Mouse (Mus musculus): ENCODE measurements around the gene Slc39a3. TPM values are rescaled to one million over a fixed set of nuclear protein-coding genes. Genes with fewer than 3 reads are reported as not detected.

Slc39a3 gene
- total RNA-seq, 1 experiment: 12.6 TPM

- H3K9ac ChIP-seq (ENCODE audit: insufficient read depth, low read depth, low read length, poor library complexity, severe bottlenecking): no peak overlapping the region
- H3K9me3 ChIP-seq (ENCODE audit: control insufficient read depth, insufficient read depth, low read depth, low read length): no peaks in the 10 kb centered on the region
- no peak overlapping the region for H3K4me3 ChIP-seq (ENCODE audit: insufficient read depth in 1 of 2, low read depth in 1 of 2, low read length in 2 of 2, poor library complexity in 1 of 2, severe bottlenecking in 1 of 2)
- no peak overlapping the region for H3K27ac ChIP-seq (ENCODE audit: insufficient read depth, low read depth, low read length, poor library complexity, severe bottlenecking)
- peaks cover 0 to 6% of the 10 kb centered on the region in 2 experiments; a peak in 3 of 4 replicates for H3K4me1 ChIP-seq (ENCODE audit: control insufficient read depth in 2 of 2, insufficient read depth in 2 of 2, low read length in 2 of 2, poor library complexity in 1 of 2)
- no peak for DNase-seq (ENCODE audit: low read depth, low spot score)
- TF ChIP-seq MAFK (IDR thresholded peaks at IDR 0.05; ENCODE audit: insufficient read depth, low read depth, low read length): no peak
- no peak for TF ChIP-seq ZC3H11A (IDR thresholded peaks at IDR 0.05; ENCODE audit: borderline replicate concordance, low read depth, low read length)
- peaks cover 84% of the 10 kb centered on the region for H3K36me3 ChIP-seq (ENCODE audit: control insufficient read depth, insufficient read depth, low read length, poor library complexity, severe bottlenecking)
- in situ Hi-C loops (cut with MboI; ENCODE audit: low sequenced_read_pairs in 2 of 2, unreplicated experiment in 2 of 2): no loop called here
These were observed 40.7 kb upstream of the Slc39a3 start for GRCm38 (mm10) chr10:81077916-81078315.

DNA sequence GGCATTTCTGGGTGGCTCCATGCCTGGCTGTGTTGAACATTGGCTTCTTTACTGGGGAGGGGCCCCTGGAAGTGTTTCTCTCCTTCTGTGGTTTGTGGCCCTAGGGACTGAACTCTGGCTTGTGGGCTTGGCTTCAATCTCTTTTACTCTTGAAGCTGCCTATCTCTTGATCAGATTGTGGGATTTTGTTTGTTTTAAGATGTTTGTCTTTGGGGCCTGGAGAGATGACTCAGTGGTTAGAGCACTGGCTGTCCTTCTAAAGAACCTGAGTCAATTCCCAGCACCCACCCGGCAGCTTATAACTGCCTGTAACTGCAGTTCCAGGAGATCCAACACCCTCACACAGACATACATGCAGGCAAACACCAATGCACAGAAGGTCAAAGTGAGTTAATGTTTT lies 39.1 kb upstream of the Slc39a3 start:
- Histone ChIP-seq H3K9me3 (ENCODE audit: control insufficient read depth, insufficient read depth, low read depth, low read length) (no peaks in the 10 kb centered on the region), H3K9ac (ENCODE audit: insufficient read depth, low read depth, low read length, poor library complexity, severe bottlenecking) (no peak overlapping the region), H3K27ac (ENCODE audit: insufficient read depth, low read depth, low read length, poor library complexity, severe bottlenecking) (no peak overlapping the region), H3K4me3 (ENCODE audit: insufficient read depth in 1 of 2, low read depth in 1 of 2, low read length in 2 of 2, poor library complexity in 1 of 2, severe bottlenecking in 1 of 2) (no peak overlapping the region), H3K36me3 (ENCODE audit: control insufficient read depth, insufficient read depth, low read length, poor library complexity, severe bottlenecking) (peaks cover 76% of the 10 kb centered on the region), H3K4me1 (ENCODE audit: control insufficient read depth in 2 of 2, insufficient read depth in 2 of 2, low read length in 2 of 2, poor library complexity in 1 of 2) (no peaks in the 10 kb centered on the region; a peak in 1 of 4 replicates)
- in situ Hi-C loops (cut with MboI; ENCODE audit: low sequenced_read_pairs in 2 of 2, unreplicated experiment in 2 of 2): no loop called here
- TF ChIP-seq ZNF384 (IDR thresholded peaks at IDR 0.05; ENCODE audit: low read depth, low read length) (no peak), MAFK (IDR thresholded peaks at IDR 0.05; ENCODE audit: insufficient read depth, low read depth, low read length) (no peak), HCFC1 (IDR thresholded peaks at IDR 0.05; ENCODE audit: borderline replicate concordance, insufficient read depth, low read length) (no peak), ZC3H11A (IDR thresholded peaks at IDR 0.05; ENCODE audit: borderline replicate concordance, low read depth, low read length) (no peak), CHD2 (IDR thresholded peaks at IDR 0.05; ENCODE audit: low read depth, low read length) (no peak)
- no peak for DNase-seq (ENCODE audit: low read depth, low spot score)

- in situ Hi-C loops (cut with MboI; ENCODE audit: low sequenced_read_pairs in 2 of 2, unreplicated experiment in 2 of 2): no loop called here
- no peaks in the 10 kb centered on the region for H3K9me3 ChIP-seq (ENCODE audit: control insufficient read depth, insufficient read depth, low read depth, low read length)
These were observed 38.5 kb upstream of the Slc39a3 start for GRCm38 (mm10) chr10:81075734-81076133.

GRCm38 (mm10) chr10:81073464-81073863 lies 36.2 kb upstream of the Slc39a3 start:
- peak; percentile 56 for DNase-seq (ENCODE audit: low read depth, low spot score)
- H3K4me1 ChIP-seq (ENCODE audit: control insufficient read depth in 2 of 2, insufficient read depth in 2 of 2, low read length in 2 of 2, poor library complexity in 1 of 2): peaks cover 0 to 3% of the 10 kb centered on the region in 2 experiments; a peak in 2 of 4 replicates
- TF ChIP-seq CHD2 (IDR thresholded peaks at IDR 0.05; ENCODE audit: low read depth, low read length) (no peak), MAFK (IDR thresholded peaks at IDR 0.05; ENCODE audit: insufficient read depth, low read depth, low read length) (no peak), HCFC1 (IDR thresholded peaks at IDR 0.05; ENCODE audit: borderline replicate concordance, insufficient read depth, low read length) (no peak), ZC3H11A (IDR thresholded peaks at IDR 0.05; ENCODE audit: borderline replicate concordance, low read depth, low read length) (no peak), ZNF384 (IDR thresholded peaks at IDR 0.05; ENCODE audit: low read depth, low read length) (no peak)
- peaks cover 47% of the 10 kb centered on the region for H3K36me3 ChIP-seq (ENCODE audit: control insufficient read depth, insufficient read depth, low read length, poor library complexity, severe bottlenecking)
- no peak overlapping the region for H3K9ac ChIP-seq (ENCODE audit: insufficient read depth, low read depth, low read length, poor library complexity, severe bottlenecking)
- H3K4me3 ChIP-seq (ENCODE audit: insufficient read depth in 1 of 2, low read depth in 1 of 2, low read length in 2 of 2, poor library complexity in 1 of 2, severe bottlenecking in 1 of 2): no peak overlapping the region
- H3K9me3 ChIP-seq (ENCODE audit: control insufficient read depth, insufficient read depth, low read depth, low read length): no peaks in the 10 kb centered on the region
- no peak overlapping the region for H3K27ac ChIP-seq (ENCODE audit: insufficient read depth, low read depth, low read length, poor library complexity, severe bottlenecking)
- in situ Hi-C loops (cut with MboI; ENCODE audit: low sequenced_read_pairs in 2 of 2, unreplicated experiment in 2 of 2): no loop called here

More at GRCm38 (mm10) chr10:81075734-81076133, 38.5 kb upstream of the Slc39a3 start:
- Histone ChIP-seq H3K4me3 (ENCODE audit: insufficient read depth in 1 of 2, low read depth in 1 of 2, low read length in 2 of 2, poor library complexity in 1 of 2, severe bottlenecking in 1 of 2) (no peak overlapping the region), H3K9ac (ENCODE audit: insufficient read depth, low read depth, low read length, poor library complexity, severe bottlenecking) (no peak overlapping the region), H3K27ac (ENCODE audit: insufficient read depth, low read depth, low read length, poor library complexity, severe bottlenecking) (no peak overlapping the region), H3K36me3 (ENCODE audit: control insufficient read depth, insufficient read depth, low read length, poor library complexity, severe bottlenecking) (peaks cover 70% of the 10 kb centered on the region), H3K4me1 (ENCODE audit: control insufficient read depth in 2 of 2, insufficient read depth in 2 of 2, low read length in 2 of 2, poor library complexity in 1 of 2) (peaks cover 0 to under 1% of the 10 kb centered on the region in 2 experiments; a peak in 1 of 4 replicates)
- TF ChIP-seq CHD2 (IDR thresholded peaks at IDR 0.05; ENCODE audit: low read depth, low read length): no peak
- no peak for TF ChIP-seq ZC3H11A (IDR thresholded peaks at IDR 0.05; ENCODE audit: borderline replicate concordance, low read depth, low read length)
- no peak for TF ChIP-seq MAFK (IDR thresholded peaks at IDR 0.05; ENCODE audit: insufficient read depth, low read depth, low read length)
- TF ChIP-seq ZNF384 (IDR thresholded peaks at IDR 0.05; ENCODE audit: low read depth, low read length): no peak
- no peak for TF ChIP-seq HCFC1 (IDR thresholded peaks at IDR 0.05; ENCODE audit: borderline replicate concordance, insufficient read depth, low read length)
- no peak for DNase-seq (ENCODE audit: low read depth, low spot score)

GRCm38 (mm10) chr10:81072290-81072689 lies 35.1 kb upstream of the Slc39a3 start:
- Histone ChIP-seq H3K4me3 (ENCODE audit: insufficient read depth in 1 of 2, low read depth in 1 of 2, low read length in 2 of 2, poor library complexity in 1 of 2, severe bottlenecking in 1 of 2) (no peak overlapping the region), H3K4me1 (ENCODE audit: control insufficient read depth in 2 of 2, insufficient read depth in 2 of 2, low read length in 2 of 2, poor library complexity in 1 of 2) (peaks cover 0 to 5% of the 10 kb centered on the region in 2 experiments; a peak in 2 of 4 replicates), H3K27ac (ENCODE audit: insufficient read depth, low read depth, low read length, poor library complexity, severe bottlenecking) (no peak overlapping the region), H3K9ac (ENCODE audit: insufficient read depth, low read depth, low read length, poor library complexity, severe bottlenecking) (no peak overlapping the region), H3K36me3 (ENCODE audit: control insufficient read depth, insufficient read depth, low read length, poor library complexity, severe bottlenecking) (peaks cover 36% of the 10 kb centered on the region), H3K9me3 (ENCODE audit: control insufficient read depth, insufficient read depth, low read depth, low read length) (no peaks in the 10 kb centered on the region)
- in situ Hi-C loops (cut with MboI; ENCODE audit: low sequenced_read_pairs in 2 of 2, unreplicated experiment in 2 of 2): no loop called here
- DNase-seq (ENCODE audit: low read depth, low spot score): no peak
- TF ChIP-seq CHD2 (IDR thresholded peaks at IDR 0.05; ENCODE audit: low read depth, low read length) (no peak), MAFK (IDR thresholded peaks at IDR 0.05; ENCODE audit: insufficient read depth, low read depth, low read length) (no peak), HCFC1 (IDR thresholded peaks at IDR 0.05; ENCODE audit: borderline replicate concordance, insufficient read depth, low read length) (no peak), ZNF384 (IDR thresholded peaks at IDR 0.05; ENCODE audit: low read depth, low read length) (no peak), ZC3H11A (IDR thresholded peaks at IDR 0.05; ENCODE audit: borderline replicate concordance, low read depth, low read length) (no peak)

Measured in ES-E14 (cell line).